Mouse (Mus musculus) urinary bladder, postnatal 14 days (tissue): ENCODE data around the gene Ctnnal1.
A peak's percentile ranks its signal among the peaks of the same experiment; 100 is the strongest.
"Not testable (repeated sequence)": the region's sequence is repeated elsewhere in the genome, so short reads cannot be mapped to it uniquely, and the experiment has no call there.

ENCODE experiments used
- DNase-seq: peaks from one replicate; pipeline ENCODE4 v3.0.0; 2021; ENCODE audit warnings: low spot score

Gene Ctnnal1

GRCm38 (mm10) chr4:56865003-56865511 lies at the start of gene Ctnnal1:
Gene Ctnnal1, minus strand, starts transcription at chr4:56865188.
- peak; percentile 95 for DNase-seq

DNA sequence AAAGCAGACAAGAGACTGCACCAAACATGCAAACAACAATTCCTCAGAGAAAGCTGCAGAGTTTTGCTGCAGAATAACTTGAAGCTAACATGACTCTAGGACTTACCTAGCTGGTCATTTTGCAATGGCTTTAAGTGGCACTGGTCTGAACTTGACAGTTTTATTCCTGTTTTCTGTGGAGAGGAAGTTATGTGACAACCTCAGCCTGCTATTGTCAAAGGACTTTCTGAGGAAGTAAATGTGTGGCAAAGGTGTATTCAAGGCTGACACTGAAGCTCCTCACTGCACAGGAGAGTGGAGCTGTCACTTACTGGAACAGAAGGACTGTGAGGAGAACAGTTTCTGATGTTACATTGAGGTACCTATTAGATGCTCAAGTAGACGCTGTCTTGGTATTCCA lies 49.8 kb upstream of the Ctnnal1 start:
- no peak for DNase-seq

GRCm38 (mm10) chr4:56914338-56914737 lies 49.4 kb upstream of the Ctnnal1 start:
- DNase-seq = no peak

DNA sequence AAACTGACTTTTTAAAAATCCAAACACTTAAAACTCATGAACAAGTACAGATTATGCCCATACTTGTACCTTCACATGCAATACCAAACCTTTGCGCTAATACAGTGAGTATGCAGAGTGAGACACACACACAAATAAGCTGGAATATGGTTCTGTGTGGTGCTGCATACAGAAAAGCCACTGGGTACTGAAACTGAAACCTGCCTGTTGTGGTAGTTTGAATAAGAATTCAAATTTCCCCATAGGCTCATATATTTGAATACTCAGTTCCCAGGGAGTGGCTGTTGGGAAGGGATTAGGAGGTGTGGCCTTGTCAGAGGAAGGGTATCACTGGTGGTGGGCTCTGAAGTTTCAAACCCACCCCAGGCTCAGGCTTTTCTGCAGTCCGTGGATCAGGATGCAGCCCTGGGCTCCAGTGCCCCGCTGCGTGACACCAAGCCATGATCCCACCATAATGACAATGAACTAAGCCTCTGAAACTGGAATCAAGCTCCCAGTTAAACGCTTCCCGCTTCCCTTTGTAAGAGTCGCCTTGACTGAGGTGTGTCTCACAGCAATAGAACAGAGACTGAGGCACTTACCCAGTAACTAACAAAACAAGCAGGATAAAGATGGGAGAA lies 47.5 kb upstream of the Ctnnal1 start:
- no peak for DNase-seq

DNA sequence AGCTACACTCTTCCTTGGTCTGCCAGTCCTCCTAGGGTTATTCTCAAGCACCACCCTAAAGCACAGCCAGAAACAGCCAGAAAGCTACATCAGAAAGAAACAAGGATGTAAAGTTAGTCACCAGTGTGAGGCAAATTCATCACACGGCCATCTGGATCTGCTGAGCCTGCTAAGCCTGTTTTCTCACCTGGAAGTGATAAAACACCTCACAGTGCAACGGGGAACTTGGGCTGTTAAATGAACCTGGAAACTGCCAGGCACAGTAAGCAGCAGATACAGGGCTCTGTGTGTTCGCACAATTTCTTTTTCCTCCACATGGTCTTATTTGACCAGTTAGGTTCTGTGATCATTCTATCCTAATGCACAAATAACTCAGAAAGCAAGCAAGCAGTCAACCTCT lies 44.6 kb upstream of the Ctnnal1 start:
- DNase-seq = no peak

DNA sequence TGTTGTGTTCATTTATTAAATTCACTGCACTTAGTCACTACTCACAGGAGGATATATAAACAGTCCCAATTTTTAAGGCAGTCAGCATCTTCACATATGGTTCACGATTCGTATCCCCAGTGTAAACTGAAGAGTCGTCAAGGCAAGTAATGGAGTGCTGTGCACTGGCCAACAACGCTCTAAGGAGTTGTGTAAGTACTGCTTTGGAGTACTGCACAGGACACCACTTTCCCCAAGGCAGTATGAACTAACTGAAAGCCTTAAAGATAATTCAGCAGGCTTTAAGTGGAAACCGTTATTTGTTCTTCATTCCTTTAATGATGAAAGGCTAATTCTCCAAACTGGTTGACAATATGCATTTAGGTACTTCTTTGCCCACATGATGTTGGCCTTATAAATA lies 42.7 kb upstream of the Ctnnal1 start:
- DNase-seq = no peak

DNA sequence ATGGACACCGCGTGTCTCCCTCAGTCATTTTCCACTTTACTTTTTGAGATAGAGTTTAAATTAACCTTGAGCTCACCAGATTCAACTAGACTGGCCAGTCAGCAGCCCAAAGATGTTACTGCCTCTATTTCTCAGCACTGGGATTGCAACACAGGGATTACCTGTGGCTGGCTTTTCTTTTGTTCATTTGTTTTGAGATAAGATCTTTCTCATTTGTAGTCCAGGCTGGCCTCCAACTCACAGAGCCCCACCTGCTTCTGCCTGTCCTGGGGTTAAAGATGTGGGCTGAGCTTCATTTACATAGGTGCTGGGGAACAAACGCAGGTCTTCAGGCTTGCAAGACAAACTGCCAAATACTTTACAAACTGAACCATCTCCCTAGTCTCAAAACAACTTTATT lies 41.9 kb upstream of the Ctnnal1 start:
- no peak for DNase-seq

- no peak for DNase-seq
These were observed 40.5 kb upstream of the Ctnnal1 start for GRCm38 (mm10) chr4:56905507-56905906.

- no peak for DNase-seq
These were observed 36.7 kb upstream of the Ctnnal1 start for GRCm38 (mm10) chr4:56901671-56902070.

DNA sequence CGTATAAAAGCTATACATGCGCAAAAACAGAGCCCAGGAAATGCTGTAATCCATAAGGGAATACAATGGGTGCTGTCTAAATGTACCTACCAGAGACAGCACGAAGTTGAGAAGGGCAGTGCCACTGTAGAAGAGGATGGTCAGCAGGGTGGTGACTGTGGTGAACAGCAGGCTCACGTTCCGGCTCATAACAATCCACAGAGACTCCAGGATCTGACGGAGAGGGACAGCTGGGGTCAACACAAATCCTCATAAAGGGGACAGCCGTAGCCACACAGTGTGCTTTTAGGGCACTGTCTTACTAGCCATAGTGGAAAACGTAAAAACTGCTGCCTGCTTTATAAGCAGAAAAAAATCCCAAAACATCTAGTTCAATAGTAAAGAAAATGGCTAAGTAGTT lies 34.2 kb upstream of the Ctnnal1 start:
- DNase-seq = no peak

GRCm38 (mm10) chr4:56897511-56897910 lies 32.5 kb upstream of the Ctnnal1 start:
- no peak for DNase-seq

DNA sequence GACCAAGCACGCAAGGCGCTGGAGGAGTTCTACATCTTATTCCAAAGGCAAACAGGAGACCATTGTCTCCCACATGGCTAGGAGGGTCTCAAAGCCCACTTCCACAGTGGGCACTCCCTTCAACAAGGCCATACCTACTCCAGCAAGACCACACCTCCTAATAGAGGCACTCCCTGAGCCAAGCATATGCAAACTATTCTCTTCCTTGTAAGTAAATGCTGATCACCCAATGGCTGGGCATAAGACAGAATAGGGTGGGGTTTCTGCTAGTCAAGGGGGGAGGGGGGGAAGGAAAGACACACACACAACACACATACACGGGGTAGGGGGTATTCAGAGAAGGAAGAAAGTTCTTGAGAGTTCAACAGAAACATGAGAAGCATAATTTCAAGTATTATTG lies 29.2 kb upstream of the Ctnnal1 start:
- no peak for DNase-seq

- DNase-seq = no peak
These were observed 27.6 kb upstream of the Ctnnal1 start for GRCm38 (mm10) chr4:56892501-56893115.

GRCm38 (mm10) chr4:56888483-56888882 lies 23.5 kb upstream of the Ctnnal1 start:
- peak; percentile 48 for DNase-seq

DNA sequence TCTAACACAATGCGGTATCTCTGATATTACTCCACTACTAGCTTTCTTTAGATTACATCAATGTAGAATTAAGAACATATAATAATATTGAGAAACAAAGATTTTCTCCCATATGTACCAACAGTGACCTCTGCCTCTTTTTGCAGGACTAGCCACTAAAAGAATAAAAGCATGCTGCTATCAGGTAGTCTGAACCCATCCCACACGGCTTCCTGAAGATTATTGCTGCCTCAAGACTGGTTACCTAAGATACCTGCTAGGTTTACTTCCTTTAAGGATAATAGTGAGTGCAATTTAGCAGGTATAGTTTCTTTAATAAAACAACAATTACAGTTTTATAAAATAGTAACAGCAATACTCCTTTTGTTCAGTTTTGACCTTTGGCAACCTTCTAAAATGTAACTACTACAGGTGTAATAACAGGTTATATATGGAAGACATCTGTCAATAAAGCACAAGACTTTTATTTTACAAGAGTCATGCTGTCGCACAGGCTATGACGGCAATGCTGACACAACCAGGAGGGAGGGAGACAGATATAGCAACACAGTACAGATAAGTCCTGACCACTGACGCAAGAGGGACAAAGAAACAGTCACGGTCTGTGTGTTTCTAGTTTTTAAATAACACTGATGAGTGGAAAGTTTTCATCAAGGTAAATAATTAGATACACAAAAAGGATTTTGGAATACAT lies 21.4 kb upstream of the Ctnnal1 start:
- DNase-seq = no peak

DNA sequence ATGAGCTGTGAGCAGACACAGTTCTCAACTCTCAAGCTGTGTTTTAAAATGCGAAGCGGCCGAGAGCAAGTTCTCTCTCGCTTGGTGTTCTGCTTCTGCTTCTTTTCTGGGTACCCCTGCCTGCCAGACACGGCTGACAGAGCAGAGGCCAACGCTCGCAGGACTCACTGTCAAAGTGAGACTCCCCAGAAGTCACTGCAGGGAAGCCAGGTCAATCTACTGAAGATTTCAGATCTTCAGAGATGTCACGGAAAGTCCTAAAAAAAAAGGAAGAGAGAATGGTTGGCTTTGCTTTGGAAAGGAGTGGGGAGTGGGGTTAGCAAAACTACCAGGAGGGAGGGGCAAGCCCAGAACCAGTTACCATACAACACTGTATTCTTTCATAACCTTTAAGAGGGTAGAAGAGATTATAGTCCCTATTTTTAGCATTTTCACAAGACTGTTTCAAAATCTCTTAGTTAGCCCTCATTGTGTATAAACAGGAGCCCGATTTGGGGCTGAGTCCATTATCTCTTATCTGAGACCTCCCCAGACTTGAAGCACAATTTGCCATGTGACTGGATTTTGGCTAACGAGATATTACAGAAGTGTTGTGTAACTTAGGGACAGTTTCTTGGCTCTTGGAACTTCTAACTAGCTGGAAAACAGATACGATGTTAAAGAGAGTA lies 15.2 kb upstream of the Ctnnal1 start:
- DNase-seq = no peak

DNA sequence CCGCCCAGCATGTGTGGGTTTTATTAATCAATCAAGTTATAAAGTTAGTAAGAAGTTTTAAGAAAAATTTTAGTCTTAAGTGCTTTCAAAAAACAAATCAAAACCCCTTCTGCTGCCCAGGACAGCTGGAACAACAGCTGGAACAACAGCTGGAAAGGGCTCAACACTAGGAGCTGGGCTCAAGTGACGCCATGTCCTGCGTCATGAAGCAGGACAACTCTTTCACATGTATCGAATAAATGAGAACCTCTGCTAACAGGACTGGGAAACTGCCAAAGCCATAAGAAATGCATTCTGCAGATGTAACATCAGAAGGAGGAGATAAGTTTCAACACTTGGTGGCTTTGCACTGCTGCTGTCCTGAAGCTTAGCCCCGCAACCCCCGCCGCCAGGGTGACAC lies 14.0 kb upstream of the Ctnnal1 start:
- DNase-seq = no peak

- not testable (repeated sequence) for DNase-seq
These were observed 5.6 kb upstream of the Ctnnal1 start for GRCm38 (mm10) chr4:56870541-56870940.

DNA sequence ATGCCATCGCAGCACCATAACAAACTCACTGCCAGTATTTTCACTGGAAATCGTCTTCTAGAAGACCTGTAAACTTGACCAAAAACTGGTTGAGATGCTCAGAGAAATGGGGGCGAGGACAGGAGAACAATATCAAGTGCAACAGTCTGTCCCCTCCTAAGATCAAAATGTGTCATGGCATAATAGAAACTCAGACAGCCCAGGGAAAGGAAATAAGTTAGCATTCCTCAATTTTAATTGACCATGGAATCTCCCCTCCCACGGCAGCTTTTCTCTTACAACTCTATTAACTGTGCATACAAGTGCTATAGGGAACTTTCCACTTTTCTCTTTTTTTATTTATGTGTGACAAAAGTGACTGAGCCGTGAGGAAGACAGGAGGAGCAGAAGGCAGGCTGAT lies 2.8 kb upstream of the Ctnnal1 start:
- DNase-seq = no peak

DNA sequence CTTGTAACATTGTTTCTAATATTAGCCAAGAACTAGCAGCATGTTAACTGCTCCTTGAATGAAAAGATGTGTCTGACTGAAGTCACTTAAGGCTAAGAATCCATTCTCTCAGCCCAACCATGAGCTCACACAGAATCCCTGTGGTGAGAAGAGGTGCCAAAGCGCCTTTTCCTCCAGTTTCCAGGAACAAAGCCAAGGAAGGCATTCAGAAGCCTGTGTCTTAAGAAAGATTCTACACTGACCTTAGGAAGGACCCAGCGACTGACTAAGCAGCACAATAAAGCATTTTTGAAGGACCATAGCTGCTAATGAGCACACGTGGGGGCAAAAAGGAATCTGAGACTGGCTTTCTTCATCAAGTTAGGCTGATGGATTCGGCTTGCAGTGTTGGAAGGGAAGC lies 983 bp upstream of the Ctnnal1 start:
- peak; percentile 27 for DNase-seq

DNA sequence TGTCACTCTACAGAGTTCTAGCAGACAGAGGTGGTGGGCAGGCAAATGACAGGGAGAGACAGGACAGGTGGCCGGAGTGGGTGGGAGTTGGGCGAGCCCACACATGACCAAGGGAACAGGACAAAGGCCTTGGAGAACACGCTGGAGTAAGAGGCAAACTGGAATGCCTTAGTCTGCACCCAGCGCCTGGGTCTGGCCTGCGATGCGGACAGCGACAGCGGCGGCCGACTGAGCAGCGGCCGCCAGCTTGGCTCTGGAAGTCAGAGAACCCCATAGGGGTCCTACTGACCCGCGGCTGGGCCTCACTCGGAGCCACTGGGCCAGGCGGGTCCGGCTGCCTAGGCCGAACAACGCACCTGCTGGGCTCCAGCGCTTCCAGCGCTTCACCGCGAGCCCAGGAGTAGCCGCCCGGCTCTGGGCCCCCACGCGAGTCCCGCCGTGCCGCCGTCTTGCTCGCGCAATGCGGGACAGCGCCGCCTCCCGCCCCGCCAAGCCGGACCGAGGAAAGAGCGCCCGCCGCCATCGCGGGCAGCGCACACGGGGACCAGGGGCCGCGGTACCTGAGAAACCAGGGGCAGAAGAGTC lies 479 bp downstream of the Ctnnal1 start:
- peak; percentile 36 for DNase-seq

- DNase-seq = peak; percentile 28
These were observed 972 bp downstream of the Ctnnal1 start for GRCm38 (mm10) chr4:56864016-56864415.
